Mouse (Mus musculus) intestine, embryonic 16.5 days (tissue): Measurements from ENCODE around the gene Dtd2. TPM values are rescaled to one million over a fixed set of nuclear protein-coding genes. Genes with fewer than 3 reads are reported as not detected.

Experiments used
- ATAC-seq: fragments of 200-750 bp; cut with Nextera tagmentation; 2 replicates; pipeline ENCODE4 v1.8.0; 2017; ENCODE audit warnings: moderate TSS enrichment, moderate library complexity
- H3K27ac ChIP-seq: fragments of 300-500 bp; sonication (generic); 2 replicates; pipeline ENCODE4 v1.5.1; 2014; ENCODE audit warnings: mild to moderate bottlenecking, low read length
- H3K27me3 ChIP-seq: fragments of 300-500 bp; sonication (generic); replicated peaks from 2 replicates; pipeline ENCODE4 v1.6.1; 2014; ENCODE audit warnings: low read length, control low read depth, mixed read lengths; ENCODE audit not compliant: control insufficient read depth, insufficient read depth
- H3K36me3 ChIP-seq: fragments of 300-500 bp; sonication (generic); 2 replicates; pipeline ENCODE4 v1.6.1; 2014; ENCODE audit warnings: low read length, control low read depth; ENCODE audit not compliant: control insufficient read depth, insufficient read depth
- H3K4me1 ChIP-seq: fragments of 300-500 bp; sonication (generic); 2 replicates; pipeline ENCODE4 v1.6.1; 2014; ENCODE audit warnings: low read length, control low read depth, mixed read lengths; ENCODE audit not compliant: control insufficient read depth, insufficient read depth
- H3K4me2 ChIP-seq: fragments of 300-500 bp; sonication (generic); 2 replicates; pipeline ENCODE4 v1.6.1; 2014; ENCODE audit warnings: low read depth, low read length, control low read depth
- H3K4me3 ChIP-seq: fragments of 300-500 bp; sonication (generic); 2 replicates; pipeline ENCODE4 v1.5.1; 2014; ENCODE audit warnings: mild to moderate bottlenecking, low read length
- H3K9ac ChIP-seq: fragments of 300-500 bp; sonication (generic); 2 replicates; pipeline ENCODE4 v1.6.1; 2014; ENCODE audit warnings: low read depth, low read length
- H3K9me3 ChIP-seq: fragments of 300-500 bp; sonication (generic); 2 replicates; pipeline ENCODE4 v1.6.1; 2016; ENCODE audit warnings: low read length, control low read depth; ENCODE audit not compliant: control insufficient read depth
- WGBS: fragments of 180-500 bp; shearing (Covaris S2); extraction: QIAGEN DNeasy Blood & Tissue Kit; methylation state at CpG from one replicate; pipeline ENCODE4 v1.1.7; 2014; 5-methylcytosine and 5-hydroxymethylcytosine counted together
- polyA plus RNA-seq: library from polyadenylated mRNA; unstranded; fragments of >200 nt; fragmentation: Nextera tagmentation; extraction: Ambion mirVana; gene quantifications from 2 replicates; pipeline ENCODE4 v1.2.1, GENCODE M21; 2015

The Dtd2 gene
- polyA plus RNA-seq, 1 experiment from 2014 or later = 26.5 TPM

- H3K36me3 ChIP-seq = peaks cover 14% of the 10 kb centered on the region
- no peak overlapping the region for H3K4me2 ChIP-seq
- no peak overlapping the region for H3K9ac ChIP-seq
- H3K27ac ChIP-seq = no peak overlapping the region; the same call in none of the 2 replicates
- no peaks in the 10 kb centered on the region for H3K9me3 ChIP-seq
- 74% methylated on average over 1 of the region's 1 CpGs for WGBS
- H3K4me1 ChIP-seq = no peaks in the 10 kb centered on the region
- peak; percentile 80 for ATAC-seq
- no peak overlapping the region for H3K4me3 ChIP-seq
- H3K27me3 ChIP-seq = no peaks in the 10 kb centered on the region
These were observed 10.4 kb downstream of the Dtd2 start for GRCm38 (mm10) chr12:51995738-51996536.

- H3K27ac ChIP-seq = no peak overlapping the region
- no peak overlapping the region for H3K4me3 ChIP-seq
- no peak for ATAC-seq
- 0 out of 2 replicates have a peak, but pooled peaks cover 4% of the 10 kb centered on the region for H3K9me3 ChIP-seq
- H3K27me3 ChIP-seq = no peaks in the 10 kb centered on the region
- no peak overlapping the region for H3K9ac ChIP-seq
- H3K36me3 ChIP-seq = 0 out of 2 replicates have a peak, but pooled peaks cover 4% of the 10 kb centered on the region
- H3K4me1 ChIP-seq = no peaks in the 10 kb centered on the region
- WGBS = 85% methylated on average over 2 of the region's 2 CpGs
- no peak overlapping the region for H3K4me2 ChIP-seq
These were observed 15.7 kb downstream of the Dtd2 start for GRCm38 (mm10) chr12:51990629-51991028.

GRCm38 (mm10) chr12:51988536-51988935 lies 17.8 kb downstream of the Dtd2 start:
- H3K27me3 ChIP-seq = no peaks in the 10 kb centered on the region
- no peak overlapping the region for H3K9ac ChIP-seq
- 88% methylated on average over 5 of the region's 5 CpGs for WGBS
- H3K4me1 ChIP-seq = no peaks in the 10 kb centered on the region
- no peak for ATAC-seq
- no peak overlapping the region for H3K27ac ChIP-seq
- H3K36me3 ChIP-seq = no peaks in the 10 kb centered on the region
- H3K9me3 ChIP-seq = 0 out of 2 replicates have a peak, but pooled peaks cover 4% of the 10 kb centered on the region
- H3K4me2 ChIP-seq = no peak overlapping the region
- H3K4me3 ChIP-seq = no peak overlapping the region

- H3K27me3 ChIP-seq = no peaks in the 10 kb centered on the region
- H3K36me3 ChIP-seq = no peaks in the 10 kb centered on the region
- no peak overlapping the region for H3K4me2 ChIP-seq
- no peak overlapping the region for H3K27ac ChIP-seq
- 60% methylated on average over 4 of the region's 4 CpGs for WGBS
- ATAC-seq = no peak
- no peak overlapping the region for H3K4me3 ChIP-seq
- no peaks in the 10 kb centered on the region for H3K4me1 ChIP-seq
- H3K9me3 ChIP-seq = 0 out of 2 replicates have a peak, but pooled peaks cover 4% of the 10 kb centered on the region
- no peak overlapping the region for H3K9ac ChIP-seq
These were observed 20.5 kb downstream of the Dtd2 start for GRCm38 (mm10) chr12:51985826-51986225.

GRCm38 (mm10) chr12:51985163-51985748 lies 21.0 kb downstream of the Dtd2 start:
- H3K4me1 ChIP-seq = no peaks in the 10 kb centered on the region
- WGBS = 85% methylated on average over 3 of the region's 3 CpGs
- no peak overlapping the region for H3K9ac ChIP-seq

GRCm38 (mm10) chr12:51983625-51984024 lies 22.7 kb downstream of the Dtd2 start:
- Histone ChIP-seq H3K27ac (no peak overlapping the region), H3K4me2 (no peak overlapping the region), H3K27me3 (no peaks in the 10 kb centered on the region), H3K4me1 (no peaks in the 10 kb centered on the region), H3K9ac (no peak overlapping the region), H3K4me3 (no peak overlapping the region), H3K9me3 (0 out of 2 replicates have a peak, but pooled peaks cover 4% of the 10 kb centered on the region), H3K36me3 (no peaks in the 10 kb centered on the region)
- ATAC-seq = no peak
- 90% methylated on average over 1 of the region's 1 CpGs for WGBS

More at GRCm38 (mm10) chr12:51985163-51985748, 21.0 kb downstream of the Dtd2 start:
- Histone ChIP-seq H3K4me2 (no peak overlapping the region), H3K27ac (no peak overlapping the region), H3K27me3 (no peaks in the 10 kb centered on the region), H3K36me3 (no peaks in the 10 kb centered on the region), H3K4me3 (no peak overlapping the region), H3K9me3 (0 out of 2 replicates have a peak, but pooled peaks cover 4% of the 10 kb centered on the region)
- ATAC-seq = no peak

GRCm38 (mm10) chr12:51976531-51976930 lies 29.8 kb downstream of the Dtd2 start:
- Histone ChIP-seq H3K4me1 (no peaks in the 10 kb centered on the region), H3K9ac (no peak overlapping the region)
- WGBS = 60% methylated on average over 9 of the region's 9 CpGs

GRCm38 (mm10) chr12:51974381-51974780 lies 31.9 kb downstream of the Dtd2 start:
- no peak for ATAC-seq
- H3K27ac ChIP-seq = no peak overlapping the region

More at GRCm38 (mm10) chr12:51976531-51976930, 29.8 kb downstream of the Dtd2 start:
- Histone ChIP-seq H3K4me3 (no peak overlapping the region), H3K4me2 (no peak overlapping the region), H3K27me3 (no peaks in the 10 kb centered on the region), H3K27ac (no peak overlapping the region), H3K36me3 (no peaks in the 10 kb centered on the region), H3K9me3 (no peaks in the 10 kb centered on the region)
- ATAC-seq = no peak

GRCm38 (mm10) chr12:51972269-51973065 lies 33.8 kb downstream of the Dtd2 start:
- WGBS = 96% methylated on average over 5 of the region's 5 CpGs

More at GRCm38 (mm10) chr12:51974381-51974780, 31.9 kb downstream of the Dtd2 start:
- no peaks in the 10 kb centered on the region for H3K9me3 ChIP-seq
- H3K27me3 ChIP-seq = no peaks in the 10 kb centered on the region
- H3K4me3 ChIP-seq = no peak overlapping the region
- H3K4me1 ChIP-seq = peaks cover 3% of the 10 kb centered on the region
- no peak overlapping the region for H3K4me2 ChIP-seq
- WGBS = 90% methylated on average over 1 of the region's 1 CpGs
- H3K36me3 ChIP-seq = no peaks in the 10 kb centered on the region
- no peak overlapping the region for H3K9ac ChIP-seq

More at GRCm38 (mm10) chr12:51972269-51973065, 33.8 kb downstream of the Dtd2 start:
- no peak overlapping the region for H3K27ac ChIP-seq
- no peak for ATAC-seq
- no peak overlapping the region for H3K9ac ChIP-seq
- peaks cover 11% of the 10 kb centered on the region for H3K4me1 ChIP-seq
- H3K36me3 ChIP-seq = no peaks in the 10 kb centered on the region
- H3K4me2 ChIP-seq = no peak overlapping the region
- no peak overlapping the region for H3K4me3 ChIP-seq
- no peaks in the 10 kb centered on the region for H3K27me3 ChIP-seq
- no peaks in the 10 kb centered on the region for H3K9me3 ChIP-seq
